Mouse (Mus musculus): ENCODE measurements at regions not wholly inside any gene's neighbourhood (a gene's known extent, or its start where the extent isn't known, plus 50 kb on each side); places are given as distances from the start of the nearest gene placed in this dataset.

GRCm38 (mm10) chr13:47974216-47974615 is 286.8 kb upstream of the Id4 start:
- Histone ChIP-seq H3K27me3 (ENCODE audit: control insufficient read depth, insufficient read depth, insufficient read length) (peaks cover 8% of the 10 kb centered on the region), H3ac (ENCODE audit: control insufficient read depth, insufficient read length, low read depth) (no peak overlapping the region), H3K79me3 (ENCODE audit: low read depth) (no peaks in the 10 kb centered on the region), H3K79me2 (ENCODE audit: control insufficient read depth, insufficient read depth) (no peaks in the 10 kb centered on the region), H3K36me3 (ENCODE audit: control insufficient read depth, insufficient read depth) (no peaks in the 10 kb centered on the region), H3K4me3 (ENCODE audit: insufficient read depth, poor library complexity, severe bottlenecking) (no peak overlapping the region)
- TF ChIP-seq MAX (IDR thresholded peaks at IDR 0.05) = no peak
- no peak for TF ChIP-seq FOSL1 (IDR thresholded peaks at IDR 0.05; ENCODE audit: insufficient read depth, low read length, poor library complexity, severe bottlenecking)
- no peak for TF ChIP-seq MYOG (IDR thresholded peaks at IDR 0.05; ENCODE audit: control insufficient read depth, extremely low read depth, insufficient read length)
- no peak for TF ChIP-seq USF1 (IDR thresholded peaks at IDR 0.05; ENCODE audit: low read depth)
- TF ChIP-seq CTCF (IDR thresholded peaks at IDR 0.05; ENCODE audit: control insufficient read depth, insufficient read depth, insufficient read length) = no peak
- no peak for TF ChIP-seq MYOD1 (IDR thresholded peaks at IDR 0.05; ENCODE audit: control insufficient read depth, insufficient read length, low read depth)
- no peak for TF ChIP-seq CEBPB (IDR thresholded peaks at IDR 0.05; ENCODE audit: low read depth)

GRCm38 (mm10) chr13:47974756-47975515 is 286.1 kb upstream of the Id4 start:
- Histone ChIP-seq H3K36me3 (ENCODE audit: control insufficient read depth, insufficient read depth) (no peaks in the 10 kb centered on the region), H3K27me3 (ENCODE audit: control insufficient read depth, insufficient read depth, insufficient read length) (peaks cover 12% of the 10 kb centered on the region), H3K79me2 (ENCODE audit: control insufficient read depth, insufficient read depth) (no peaks in the 10 kb centered on the region), H3K79me3 (ENCODE audit: low read depth) (no peaks in the 10 kb centered on the region), H3K4me3 (ENCODE audit: insufficient read depth, poor library complexity, severe bottlenecking) (no peak overlapping the region), H3ac (ENCODE audit: control insufficient read depth, insufficient read length, low read depth) (no peak overlapping the region)
- TF ChIP-seq CEBPB (IDR thresholded peaks at IDR 0.05; ENCODE audit: low read depth) = no peak
- TF ChIP-seq CTCF (IDR thresholded peaks at IDR 0.05; ENCODE audit: control insufficient read depth, insufficient read depth, insufficient read length) = no peak
- no peak for TF ChIP-seq MYOD1 (IDR thresholded peaks at IDR 0.05; ENCODE audit: control insufficient read depth, insufficient read length, low read depth)
- TF ChIP-seq MYOG (IDR thresholded peaks at IDR 0.05; ENCODE audit: control insufficient read depth, extremely low read depth, insufficient read length) = no peak
- no peak for TF ChIP-seq USF1 (IDR thresholded peaks at IDR 0.05; ENCODE audit: low read depth)
- TF ChIP-seq FOSL1 (IDR thresholded peaks at IDR 0.05; ENCODE audit: insufficient read depth, low read length, poor library complexity, severe bottlenecking) = no peak
- TF ChIP-seq MAX (IDR thresholded peaks at IDR 0.05) = no peak

- no peaks in the 10 kb centered on the region for H3K79me3 ChIP-seq (ENCODE audit: low read depth)
- H3K79me2 ChIP-seq (ENCODE audit: control insufficient read depth, insufficient read depth) = no peaks in the 10 kb centered on the region
- no peak overlapping the region for H3ac ChIP-seq (ENCODE audit: control insufficient read depth, insufficient read length, low read depth)
- no peaks in the 10 kb centered on the region for H3K36me3 ChIP-seq (ENCODE audit: control insufficient read depth, insufficient read depth)
- H3K4me3 ChIP-seq (ENCODE audit: insufficient read depth, poor library complexity, severe bottlenecking) = no peak overlapping the region
- no peak for TF ChIP-seq MYOG (IDR thresholded peaks at IDR 0.05; ENCODE audit: control insufficient read depth, extremely low read depth, insufficient read length)
- TF ChIP-seq CEBPB (IDR thresholded peaks at IDR 0.05; ENCODE audit: low read depth) = no peak
- TF ChIP-seq FOSL1 (IDR thresholded peaks at IDR 0.05; ENCODE audit: insufficient read depth, low read length, poor library complexity, severe bottlenecking) = no peak
- no peak for TF ChIP-seq CTCF (IDR thresholded peaks at IDR 0.05; ENCODE audit: control insufficient read depth, insufficient read depth, insufficient read length)
- TF ChIP-seq USF1 (IDR thresholded peaks at IDR 0.05; ENCODE audit: low read depth) = no peak
- H3K27me3 ChIP-seq (ENCODE audit: control insufficient read depth, insufficient read depth, insufficient read length) = peaks cover 30% of the 10 kb centered on the region
These were observed 262.5 kb upstream of the Id4 start for GRCm38 (mm10) chr13:47998495-47998894.

GRCm38 (mm10) chr13:47999399-47999798 is 261.6 kb upstream of the Id4 start:
- TF ChIP-seq CTCF (IDR thresholded peaks at IDR 0.05; ENCODE audit: control insufficient read depth, insufficient read depth, insufficient read length) (no peak), CEBPB (IDR thresholded peaks at IDR 0.05; ENCODE audit: low read depth) (no peak), MYOG (IDR thresholded peaks at IDR 0.05; ENCODE audit: control insufficient read depth, extremely low read depth, insufficient read length) (no peak), USF1 (IDR thresholded peaks at IDR 0.05; ENCODE audit: low read depth) (no peak), MAX (IDR thresholded peaks at IDR 0.05) (no peak), MYOD1 (IDR thresholded peaks at IDR 0.05; ENCODE audit: control insufficient read depth, insufficient read length, low read depth) (no peak), FOSL1 (IDR thresholded peaks at IDR 0.05; ENCODE audit: insufficient read depth, low read length, poor library complexity, severe bottlenecking) (no peak)
- Histone ChIP-seq H3K27me3 (ENCODE audit: control insufficient read depth, insufficient read depth, insufficient read length) (peaks cover 32% of the 10 kb centered on the region), H3K36me3 (ENCODE audit: control insufficient read depth, insufficient read depth) (no peaks in the 10 kb centered on the region), H3K79me3 (ENCODE audit: low read depth) (no peaks in the 10 kb centered on the region), H3K79me2 (ENCODE audit: control insufficient read depth, insufficient read depth) (no peaks in the 10 kb centered on the region), H3ac (ENCODE audit: control insufficient read depth, insufficient read length, low read depth) (no peak overlapping the region), H3K4me3 (ENCODE audit: insufficient read depth, poor library complexity, severe bottlenecking) (no peak overlapping the region)

GRCm38 (mm10) chr13:48003126-48003525 is 257.9 kb upstream of the Id4 start:
- H3K79me3 ChIP-seq (ENCODE audit: low read depth) = no peaks in the 10 kb centered on the region
- H3K27me3 ChIP-seq (ENCODE audit: control insufficient read depth, insufficient read depth, insufficient read length) = peaks cover 26% of the 10 kb centered on the region
- H3ac ChIP-seq (ENCODE audit: control insufficient read depth, insufficient read length, low read depth) = no peak overlapping the region
- H3K4me3 ChIP-seq (ENCODE audit: insufficient read depth, poor library complexity, severe bottlenecking) = no peak overlapping the region
- no peaks in the 10 kb centered on the region for H3K36me3 ChIP-seq (ENCODE audit: control insufficient read depth, insufficient read depth)
- TF ChIP-seq MYOD1 (IDR thresholded peaks at IDR 0.05; ENCODE audit: control insufficient read depth, insufficient read length, low read depth) (no peak), FOSL1 (IDR thresholded peaks at IDR 0.05; ENCODE audit: insufficient read depth, low read length, poor library complexity, severe bottlenecking) (no peak), MYOG (IDR thresholded peaks at IDR 0.05; ENCODE audit: control insufficient read depth, extremely low read depth, insufficient read length) (no peak), CEBPB (IDR thresholded peaks at IDR 0.05; ENCODE audit: low read depth) (no peak), MAX (IDR thresholded peaks at IDR 0.05) (no peak), CTCF (IDR thresholded peaks at IDR 0.05; ENCODE audit: control insufficient read depth, insufficient read depth, insufficient read length) (no peak), USF1 (IDR thresholded peaks at IDR 0.05; ENCODE audit: low read depth) (no peak)
- no peaks in the 10 kb centered on the region for H3K79me2 ChIP-seq (ENCODE audit: control insufficient read depth, insufficient read depth)

Measured in C2C12 (cell line).